Mouse (Mus musculus): ENCODE results near the gene Cfap161. TPM values are rescaled to one million over a fixed set of nuclear protein-coding genes. Genes with fewer than 3 reads are reported as not detected.

Cfap161 gene
- total RNA-seq, 2 experiments from 2014 or later: not detected

- peak; percentile 92 for ATAC-seq (ENCODE audit: poor library complexity, severe bottlenecking)
Measured at GRCm38 (mm10) chr7:83802509-83802908, 7.8 kb upstream of the Cfap161 start.

- peak; percentile 59 for ATAC-seq (ENCODE audit: poor library complexity, severe bottlenecking)
Measured at GRCm38 (mm10) chr7:83802007-83802406, 7.3 kb upstream of the Cfap161 start.

GRCm38 (mm10) chr7:83801483-83801875 lies 6.8 kb upstream of the Cfap161 start:
- ATAC-seq (ENCODE audit: poor library complexity, severe bottlenecking): no peak

- no peak for ATAC-seq (ENCODE audit: poor library complexity, severe bottlenecking)
Measured at GRCm38 (mm10) chr7:83800561-83801482, 6.1 kb upstream of the Cfap161 start.

GRCm38 (mm10) chr7:83800071-83800470 lies 5.4 kb upstream of the Cfap161 start:
- no peak for ATAC-seq (ENCODE audit: poor library complexity, severe bottlenecking)

- no peak for ATAC-seq (ENCODE audit: poor library complexity, severe bottlenecking)
Measured at GRCm38 (mm10) chr7:83798004-83798403, 3.3 kb upstream of the Cfap161 start.

GRCm38 (mm10) chr7:83796177-83796576 lies 1.5 kb upstream of the Cfap161 start:
- no peak for ATAC-seq (ENCODE audit: poor library complexity, severe bottlenecking)

GRCm38 (mm10) chr7:83794006-83794683 lies 535 bp downstream of the Cfap161 start:
- ATAC-seq (ENCODE audit: poor library complexity, severe bottlenecking): no peak

GRCm38 (mm10) chr7:83780881-83781280 lies 13.8 kb downstream of the Cfap161 start:
- ATAC-seq (ENCODE audit: poor library complexity, severe bottlenecking): no peak

- no peak for ATAC-seq (ENCODE audit: poor library complexity, severe bottlenecking)
Measured at GRCm38 (mm10) chr7:83780026-83780425, 14.7 kb downstream of the Cfap161 start.

GRCm38 (mm10) chr7:83779028-83779427 lies 15.7 kb downstream of the Cfap161 start:
- no peak for ATAC-seq (ENCODE audit: poor library complexity, severe bottlenecking)

GRCm38 (mm10) chr7:83778516-83778915 lies 16.2 kb downstream of the Cfap161 start:
- no peak for ATAC-seq (ENCODE audit: poor library complexity, severe bottlenecking)

- ATAC-seq (ENCODE audit: poor library complexity, severe bottlenecking): peak; percentile 75
Measured at GRCm38 (mm10) chr7:83774721-83775120, 20.0 kb downstream of the Cfap161 start.

GRCm38 (mm10) chr7:83763674-83764073 lies 31.0 kb downstream of the Cfap161 start:
- ATAC-seq (ENCODE audit: poor library complexity, severe bottlenecking): no peak

- no peak for ATAC-seq (ENCODE audit: poor library complexity, severe bottlenecking)
Measured at GRCm38 (mm10) chr7:83762336-83762735, 32.3 kb downstream of the Cfap161 start.

GRCm38 (mm10) chr7:83751055-83751454 lies 43.6 kb downstream of the Cfap161 start:
- ATAC-seq (ENCODE audit: poor library complexity, severe bottlenecking): no peak

GRCm38 (mm10) chr7:83748405-83748804 lies 46.3 kb downstream of the Cfap161 start:
- no peak for ATAC-seq (ENCODE audit: poor library complexity, severe bottlenecking)

- ATAC-seq (ENCODE audit: poor library complexity, severe bottlenecking): no peak
Measured at GRCm38 (mm10) chr7:83746107-83746687, 48.5 kb downstream of the Cfap161 start.

- ATAC-seq (ENCODE audit: poor library complexity, severe bottlenecking): no peak
Measured at GRCm38 (mm10) chr7:83745413-83746106, 49.1 kb downstream of the Cfap161 start, which contains the start of gene Il16. Gene Il16, minus strand, starts transcription at chr7:83745726.

- ATAC-seq (ENCODE audit: poor library complexity, severe bottlenecking): no peak
Measured at GRCm38 (mm10) chr7:83745065-83745412, 49.6 kb downstream of the Cfap161 start.

- no peak for ATAC-seq (ENCODE audit: poor library complexity, severe bottlenecking)
Measured at GRCm38 (mm10) chr7:83744250-83744649, 50.4 kb downstream of the Cfap161 start.
